Mouse (Mus musculus) lung, postnatal 0 days (tissue): ENCODE results near the gene Gpr4. TPM values are rescaled to one million over a fixed set of nuclear protein-coding genes. Genes with fewer than 3 reads are reported as not detected.
A peak's percentile ranks its signal among the peaks of the same experiment; 100 is the strongest.

Experiments
- ATAC-seq: fragments of 200-750 bp; cut with Nextera tagmentation; 2 replicates; pipeline ENCODE4 v1.8.0; 2017; ENCODE audit warnings: moderate library complexity
- DNase-seq: peaks from one replicate; pipeline ENCODE4 v3.0.0-alpha.2; 2016; ENCODE audit warnings: low spot score
- H3K27ac ChIP-seq: fragments of 300-500 bp; sonication (generic); 2 replicates; pipeline ENCODE4 v1.5.1; 2014; ENCODE audit warnings: antibody characterized with exemption, mild to moderate bottlenecking, low read length, mixed read lengths
- H3K27me3 ChIP-seq: fragments of 300-500 bp; sonication (generic); replicated peaks from 2 replicates; pipeline ENCODE4 v1.6.1; 2014; ENCODE audit warnings: low read length, mixed read lengths; ENCODE audit not compliant: insufficient read depth
- H3K36me3 ChIP-seq: fragments of 300-500 bp; sonication (generic); 2 replicates; pipeline ENCODE4 v1.6.1; 2014; ENCODE audit warnings: low read length, mixed read lengths; ENCODE audit not compliant: insufficient read depth
- H3K4me1 ChIP-seq: fragments of 300-500 bp; sonication (generic); 2 replicates; pipeline ENCODE4 v1.6.1; 2014; ENCODE audit warnings: antibody characterized with exemption, low read depth, low read length, mixed read lengths; ENCODE audit not compliant: insufficient read depth
- H3K4me2 ChIP-seq: fragments of 300-500 bp; sonication (generic); replicated peaks from 2 replicates; pipeline ENCODE4 v1.6.1; 2014; ENCODE audit warnings: low read depth, mild to moderate bottlenecking, low read length, moderate library complexity, mixed read lengths
- H3K4me3 ChIP-seq: fragments of 300-500 bp; sonication (generic); 2 replicates; pipeline ENCODE4 v1.5.1; 2014; ENCODE audit warnings: low read depth, low read length
- H3K9ac ChIP-seq: fragments of 300-500 bp; sonication (generic); replicated peaks from 2 replicates; pipeline ENCODE4 v1.6.1; 2014; ENCODE audit warnings: low read depth, mild to moderate bottlenecking
- H3K9me3 ChIP-seq: fragments of 300-500 bp; sonication (generic); 2 replicates; pipeline ENCODE4 v1.6.1; 2016; ENCODE audit warnings: low read length, mixed read lengths
- CTCF ChIP-seq: IDR thresholded peaks from 2 replicates; pipeline ENCODE4 v1.5.1; 2016; ENCODE audit warnings: antibody characterized with exemption, mild to moderate bottlenecking
- EP300 ChIP-seq: IDR thresholded peaks from 2 replicates; pipeline ENCODE4 v1.6.1; 2016; ENCODE audit warnings: antibody characterized with exemption, mild to moderate bottlenecking, control low read depth
- WGBS: fragments of 180-500 bp; shearing (Covaris S2); extraction: QIAGEN DNeasy Blood & Tissue Kit; methylation state at CpG from one replicate; pipeline ENCODE4 v1.1.7; 2014; 5-methylcytosine and 5-hydroxymethylcytosine counted together
- microRNA counts: library from miRNA; unstranded; fragments of <30 nt; microRNA quantifications from one replicate; lab custom pipeline; 2015
- microRNA-seq: library from miRNA; unstranded; fragments of <30 nt; microRNA quantifications from one replicate; pipeline ENCODE4, GENCODE M21; 2016
- polyA plus RNA-seq: library from polyadenylated mRNA; unstranded; fragments of >200 nt; fragmentation: Nextera tagmentation; extraction: Ambion mirVana; gene quantifications from 2 replicates; pipeline ENCODE4 v1.2.1, GENCODE M21; 2015

Gene Gpr4
- polyA plus RNA-seq, 1 experiment from 2014 or later = 2.7 TPM

GRCm38 (mm10) chr7:19272173-19272764 lies 59.9 kb downstream of the Gpr4 start:
- H3K9me3 ChIP-seq = no peaks in the 10 kb centered on the region
- ATAC-seq (peak; percentile 56), DNase-seq (peak; percentile 90)
- no peaks in the 10 kb centered on the region for H3K36me3 ChIP-seq
- peak overlapping the region; percentile 90 for H3K4me3 ChIP-seq
- H3K4me1 ChIP-seq = peaks cover 8% of the 10 kb centered on the region; the same call in 1 of the 2 replicates
- H3K27me3 ChIP-seq = no peaks in the 10 kb centered on the region
- peak overlapping the region; percentile 95 for H3K27ac ChIP-seq
- H3K4me2 ChIP-seq = peak overlapping the region; percentile 91
- H3K9ac ChIP-seq = peak overlapping the region; percentile 78
- under 1% methylated on average over 25 of the region's 36 CpGs for WGBS
- TF ChIP-seq EP300 (0 out of 2 replicates have a peak, but pooled peaks have one; percentile 17), CTCF (no peak)

MicroRNAs encoded within 50 kb of the gene (microRNA counts, 519-probe panel; counts per million panel counts)
- microRNA mmu-miR-330 (lab: Ali Mortazavi, UCI) = not detected

Small RNA genes lying within 50 kb of the gene (microRNA-seq; reads per million reads assigned to microRNA genes)
- 160 reads per million, percentile 53 among the genes with 10 or more reads in this experiment for gene Mir330

Other genes starting within 250 kb of the Gpr4 start
- gene Nanos2, start 225.1 kb upstream of the Gpr4 start, polyA plus RNA-seq = not detected in 2 replicates
- 2.3 and 2.6 TPM in 2 replicates for gene Mypop, start 221.3 kb upstream of the Gpr4 start, polyA plus RNA-seq
- 11.7 and 12.2 TPM in 2 replicates for gene Irf2bp1, start 208.5 kb upstream of the Gpr4 start, polyA plus RNA-seq
- gene Foxa3, start 189.0 kb upstream of the Gpr4 start, polyA plus RNA-seq = 0.49 and 0.70 TPM in 2 replicates
- gene Sympk, start 188.2 kb upstream of the Gpr4 start, polyA plus RNA-seq = 10.4 and 11.8 TPM in 2 replicates
- gene Rsph6a, start 157.8 kb upstream of the Gpr4 start, polyA plus RNA-seq = not detected in 2 replicates
- gene Dmwd, start 136.3 kb upstream of the Gpr4 start, polyA plus RNA-seq = 9.7 and 12.0 TPM in 2 replicates
- gene Dmpk, start 128.7 kb upstream of the Gpr4 start, polyA plus RNA-seq = 11.5 and 14.7 TPM in 2 replicates
- gene Six5, start 117.9 kb upstream of the Gpr4 start, polyA plus RNA-seq = 4.2 and 4.7 TPM in 2 replicates
- gene Gm4969, start 94.2 kb upstream of the Gpr4 start, polyA plus RNA-seq = 0.20 and 0.23 TPM in 2 replicates
- gene Fbxo46, start 92.7 kb upstream of the Gpr4 start, polyA plus RNA-seq = 9.9 and 10.1 TPM in 2 replicates
- gene Qpctl, start 63.2 kb upstream of the Gpr4 start, polyA plus RNA-seq = 14.1 and 14.5 TPM in 2 replicates
- 63.2 and 65.2 TPM in 2 replicates for gene Snrpd2, start 62.8 kb upstream of the Gpr4 start, polyA plus RNA-seq
- gene Gipr, start 46.4 kb upstream of the Gpr4 start, polyA plus RNA-seq = 0.80 and 1.0 TPM in 2 replicates
- 17.9 and 21.7 TPM in 2 replicates for gene Eml2, start 36.1 kb upstream of the Gpr4 start, polyA plus RNA-seq
- gene Opa3, start 15.8 kb downstream of the Gpr4 start, polyA plus RNA-seq = 18.8 and 19.0 TPM in 2 replicates
- 109 and 121 TPM in 2 replicates for gene Vasp, start 59.3 kb downstream of the Gpr4 start, polyA plus RNA-seq
- not detected in 2 replicates for gene Ppm1n, start 67.5 kb downstream of the Gpr4 start, polyA plus RNA-seq
- 23.8 and 26.6 TPM in 2 replicates for gene Rtn2, start 70.1 kb downstream of the Gpr4 start, polyA plus RNA-seq
- 0.17 and 0.44 TPM in 2 replicates for gene Fosb, start 97.5 kb downstream of the Gpr4 start, polyA plus RNA-seq
- gene Ercc1, start 132.2 kb downstream of the Gpr4 start, polyA plus RNA-seq = 51.0 and 57.8 TPM in 2 replicates
- gene Cd3eap, start 146.9 kb downstream of the Gpr4 start, polyA plus RNA-seq = 6.5 and 7.6 TPM in 2 replicates
- 4.1 and 4.2 TPM in 2 replicates for gene Ppp1r13l, start 147.2 kb downstream of the Gpr4 start, polyA plus RNA-seq
- 8.9 and 9.4 TPM in 2 replicates for gene Ercc2, start 169.5 kb downstream of the Gpr4 start, polyA plus RNA-seq
- 28.1 and 31.4 TPM in 2 replicates for gene Klc3, start 191.6 kb downstream of the Gpr4 start, polyA plus RNA-seq
- 34.0 and 42.4 TPM in 2 replicates for gene Ckm, start 192.2 kb downstream of the Gpr4 start, polyA plus RNA-seq
- 7.4 and 7.9 TPM in 2 replicates for gene Mark4, start 246.3 kb downstream of the Gpr4 start, polyA plus RNA-seq